35 mouse cellular contexts compared by ENCODE assay signal in the genomic region with DNA sequence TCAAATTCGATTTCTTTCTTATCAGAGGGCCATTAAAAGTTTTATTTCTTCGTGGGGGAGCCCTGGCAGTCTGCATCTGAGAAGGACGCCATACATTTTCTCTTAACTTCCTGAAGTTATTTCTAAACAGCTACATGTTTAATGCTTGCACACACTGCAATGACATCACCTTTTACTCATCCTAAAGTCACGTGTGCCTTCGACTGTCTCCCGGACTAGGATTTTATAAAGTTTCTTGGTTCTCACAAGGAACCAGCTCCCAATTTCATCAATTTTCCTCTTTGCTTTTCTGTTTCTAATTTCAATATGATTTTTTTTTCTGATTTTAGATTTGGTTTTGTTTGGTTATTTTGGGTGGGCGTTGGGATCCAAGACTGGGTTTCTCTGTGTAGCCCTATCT.
"Had no signal": no experiment of that assay in that cellular context is flagged by ENCODE, and none has a peak within 500 bp of the region (broad histone marks: within the 10 kb centered on the region; RNA-seq: fewer than 3 reads in every experiment).

No protein-coding gene starts in this region.

- ATAC-seq: hindbrain, embryonic 16.5 days; hindbrain, postnatal 0 days; inflammation-experienced regulatory T-cells, adult 6 months; intestine, embryonic 15.5 days; intestine, embryonic 16.5 days; intestine, postnatal 0 days had no signal

- H3K27ac ChIP-seq: heart, embryonic 10.5 days; heart, embryonic 13.5 days; heart, embryonic 15.5 days; hindbrain, embryonic 10.5 days; hindbrain, embryonic 12.5 days; hindbrain, embryonic 13.5 days; hindbrain, embryonic 14.5 days; hindbrain, embryonic 15.5 days; hindbrain, postnatal 0 days; intestine, embryonic 15.5 days; kidney, embryonic 15.5 days; kidney, postnatal 0 days had no signal

- DNase-seq: heart, postnatal 10 days; heart, postnatal 14 days; heart, postnatal 36 days; heart, postnatal 4 days; kidney, adult 11 months; kidney, adult 18-20 months; kidney, adult 2 months; kidney, adult 8-10 months; kidney, adult 9 months; kidney, postnatal 10 days; kidney, postnatal 14 days; kidney, postnatal 25 days; kidney, postnatal 36 days; kidney, postnatal 4 days; layer of hippocampus, adult 9-11 months; layer of hippocampus, postnatal 36 days had no signal

- H3K4me3 ChIP-seq: heart, embryonic 10.5 days; heart, embryonic 12.5 days; heart, embryonic 13.5 days; heart, embryonic 15.5 days; hindbrain, embryonic 10.5 days; hindbrain, embryonic 12.5 days; hindbrain, embryonic 13.5 days; hindbrain, embryonic 15.5 days; intestine, embryonic 15.5 days; kidney, embryonic 15.5 days; layer of hippocampus, adult 2 months had no signal

- H3K4me2 ChIP-seq: heart, embryonic 11.5 days; heart, embryonic 12.5 days; heart, embryonic 13.5 days; heart, embryonic 15.5 days; hindbrain, embryonic 12.5 days; hindbrain, embryonic 13.5 days; hindbrain, embryonic 14.5 days; hindbrain, embryonic 15.5 days; intestine, embryonic 15.5 days; kidney, embryonic 15.5 days had no signal

- H3K36me3 ChIP-seq: heart, embryonic 10.5 days; heart, embryonic 12.5 days; heart, embryonic 13.5 days; heart, embryonic 15.5 days; hindbrain, embryonic 10.5 days; hindbrain, embryonic 12.5 days; hindbrain, embryonic 13.5 days; hindbrain, embryonic 15.5 days; intestine, embryonic 15.5 days; kidney, embryonic 15.5 days had no signal

- H3K27me3 ChIP-seq: heart, embryonic 12.5 days; heart, embryonic 13.5 days; heart, embryonic 15.5 days; hindbrain, embryonic 12.5 days; hindbrain, embryonic 13.5 days; hindbrain, embryonic 15.5 days; intestine, embryonic 15.5 days; kidney, embryonic 15.5 days had no signal

- H3K9me3 ChIP-seq: heart, embryonic 10.5 days; heart, embryonic 12.5 days; heart, embryonic 15.5 days; hindbrain, embryonic 10.5 days; hindbrain, embryonic 12.5 days; hindbrain, embryonic 13.5 days; hindbrain, embryonic 15.5 days; intestine, embryonic 15.5 days; kidney, embryonic 15.5 days had no signal

- H3K4me1 ChIP-seq: heart, embryonic 10.5 days; heart, embryonic 12.5 days; heart, embryonic 13.5 days; heart, embryonic 15.5 days; hindbrain, embryonic 12.5 days; hindbrain, embryonic 15.5 days; intestine, embryonic 15.5 days had no signal

- H3K9ac ChIP-seq: heart, embryonic 12.5 days; heart, embryonic 13.5 days; heart, embryonic 15.5 days; hindbrain, embryonic 12.5 days; hindbrain, embryonic 13.5 days; hindbrain, embryonic 14.5 days; hindbrain, embryonic 15.5 days; intestine, embryonic 15.5 days; kidney, embryonic 15.5 days had no signal
